Mouse (Mus musculus) neural tube, embryonic 10.5 days (tissue): ENCODE data around the gene Olfr1218.
"Not testable (repeated sequence)": the region's sequence is repeated elsewhere in the genome, so short reads cannot be mapped to it uniquely, and the experiment has no call there.

Experiments used
- DNase-seq: peaks from one replicate; pipeline ENCODE4 v3.0.0-alpha.2; 2017; ENCODE audit warnings: low spot score; ENCODE audit errors: extremely low spot score

Gene Olfr1218

GRCm38 (mm10) chr2:89061087-89061486 lies at the start of gene Olfr1218:
TSS of gene Olfr1218 (minus strand) at chr2:89061187.
- DNase-seq: no peak

- DNase-seq: no peak
Measured at GRCm38 (mm10) chr2:89106735-89107134, 45.7 kb upstream of the Olfr1218 start, which contains the start of gene Olfr1220. TSS of gene Olfr1220 (minus strand) at chr2:89106835.

GRCm38 (mm10) chr2:89105651-89106050 lies 44.7 kb upstream of the Olfr1218 start:
- DNase-seq: no peak

GRCm38 (mm10) chr2:89093848-89094247 lies 32.9 kb upstream of the Olfr1218 start:
- no peak for DNase-seq

- no peak for DNase-seq
Measured at GRCm38 (mm10) chr2:89083413-89083812, 22.4 kb upstream of the Olfr1218 start, which contains the start of gene Olfr1219. TSS of gene Olfr1219 (minus strand) at chr2:89083513.

- DNase-seq: no peak
Measured at GRCm38 (mm10) chr2:89081487-89081886, 20.5 kb upstream of the Olfr1218 start.

- DNase-seq: no peak
Measured at GRCm38 (mm10) chr2:89031965-89032364, 29.0 kb downstream of the Olfr1218 start, which contains the start of gene Olfr1217. TSS of gene Olfr1217 (minus strand) at chr2:89032065.

GRCm38 (mm10) chr2:89021436-89021835 lies 39.6 kb downstream of the Olfr1218 start:
- not testable (repeated sequence) for DNase-seq

- DNase-seq: no peak
Measured at GRCm38 (mm10) chr2:89018240-89018639, 42.7 kb downstream of the Olfr1218 start, which contains the start of gene Olfr1216. TSS of gene Olfr1216 (minus strand) at chr2:89018340.

- no peak for DNase-seq
Measured at GRCm38 (mm10) chr2:89006873-89007272, 54.1 kb downstream of the Olfr1218 start, which contains the start of gene Olfr1215. TSS of gene Olfr1215 (minus strand) at chr2:89006973.
